Comparison of ENCODE assay signal across 9 mouse cellular contexts in genomic region chr11:107849621-107850020, GRCm38 (mm10). TPM values are rescaled to one million over a fixed set of nuclear protein-coding genes. Genes with fewer than 3 reads are reported as not detected.
A peak's percentile ranks its signal among the peaks of the same experiment; 100 is the strongest.
DNase-seq lines count a peak whose midpoint lies in the region; ATAC-seq and TF ChIP-seq lines count a peak whose summit lies in the region.
"Had no signal": no experiment of that assay in that cellular context is flagged by ENCODE, and none has a peak within 500 bp of the region (broad histone marks: within the 10 kb centered on the region; RNA-seq: fewer than 3 reads in every experiment).

No protein-coding gene starts in this region.

- ATAC-seq in hindbrain, embryonic 14.5 days (ENCODE audit: low FRiP score), result peak; percentile 62

- TF ChIP-seq CTCF in MEL (IDR thresholded peaks at IDR 0.05 in 2 of 3, conservative IDR thresholded peaks at IDR 0.05 in 1 of 3; ENCODE audit: control insufficient read depth in 1 of 3, insufficient read depth in 1 of 3, low read depth in 2 of 3, low read length in 3 of 3, poor library complexity in 1 of 3, severe bottlenecking in 1 of 3), result no peak

- no peak for TF ChIP-seq EP300 in MEL (IDR thresholded peaks at IDR 0.05; ENCODE audit: low read depth in 1 of 2, low read length in 2 of 2)

- H3K4me2 ChIP-seq in hindbrain, embryonic 14.5 days (replicated peaks), result no peak overlapping the region
- H3K4me2 ChIP-seq: limb, embryonic 15.5 days had no signal

- H3K4me3 ChIP-seq in MEL (ENCODE audit: control insufficient read depth in 1 of 2, insufficient read depth in 1 of 2, low read depth in 2 of 2, low read length in 2 of 2), result no peak overlapping the region
- no peak overlapping the region for H3K4me3 ChIP-seq in hindbrain, embryonic 14.5 days (replicated peaks; ENCODE audit: low read length)
- H3K4me3 ChIP-seq: limb, embryonic 15.5 days had no signal

- no peaks in the 10 kb centered on the region; a peak in 1 of 4 replicates for H3K36me3 ChIP-seq in MEL (ENCODE audit: control insufficient read depth in 1 of 2, insufficient read depth in 2 of 2, low read length in 2 of 2)
- no peaks in the 10 kb centered on the region for H3K36me3 ChIP-seq in hindbrain, embryonic 14.5 days (replicated peaks; ENCODE audit: control insufficient read depth, insufficient read depth)
- H3K36me3 ChIP-seq: limb, embryonic 15.5 days had no signal

- 0 out of 4 replicates have a peak, but pooled peaks cover 0 to 6% of the 10 kb centered on the region in 2 experiments for H3K4me1 ChIP-seq in MEL (ENCODE audit: control insufficient read depth in 1 of 2, insufficient read depth in 2 of 2, low read length in 2 of 2)
- H3K4me1 ChIP-seq in hindbrain, embryonic 14.5 days (replicated peaks; ENCODE audit: control insufficient read depth, insufficient read depth, low read length), result 0 out of 2 replicates have a peak, but pooled peaks cover 4% of the 10 kb centered on the region

- H3K9ac ChIP-seq in MEL (ENCODE audit: control insufficient read depth, low read depth, low read length, poor library complexity, severe bottlenecking), result no peak overlapping the region
- no peak overlapping the region for H3K9ac ChIP-seq in hindbrain, embryonic 14.5 days
- H3K9ac ChIP-seq: limb, embryonic 15.5 days had no signal

- H3K9me3 ChIP-seq in MEL (replicated peaks; ENCODE audit: insufficient read depth, low read length), result no peaks in the 10 kb centered on the region
- no peaks in the 10 kb centered on the region for H3K9me3 ChIP-seq in hindbrain, embryonic 14.5 days (ENCODE audit: control insufficient read depth, low read length)
- H3K9me3 ChIP-seq: limb, embryonic 15.5 days had no signal

- intact Hi-C loops in heart, postnatal 25 days (cut with DNase I), result no loop called here

- 35% methylated on average over 10 of the region's 10 CpGs for WGBS in hindbrain, embryonic 14.5 days

- no peak for TF ChIP-seq POLR2A in MEL (IDR thresholded peaks at IDR 0.05; ENCODE audit: control insufficient read depth in 1 of 2, insufficient read depth in 1 of 2, low read depth in 1 of 2, low read length in 2 of 2, poor library complexity in 1 of 2)

- H3K79me2 ChIP-seq in MEL (ENCODE audit: control insufficient read depth, insufficient read depth, low read length, poor library complexity), result no peaks in the 10 kb centered on the region

- DNase-seq in cerebellum, postnatal 14 days, result peak; percentile 53 to 71
- DNase-seq in cerebellum, adult 11-12 months, result no peak
- peak; percentile 23 to 44 for DNase-seq in layer of hippocampus, postnatal 10 days (ENCODE audit: low spot score in 2 of 2)
- DNase-seq in layer of hippocampus, postnatal 25 days (ENCODE audit: extremely low spot score in 1 of 2, low spot score in 1 of 2), result no peak
- DNase-seq in MEL (ENCODE audit: low read depth, low spot score), result peak; percentile 71
- DNase-seq in hindbrain, embryonic 14.5 days (ENCODE audit: low spot score), result peak; percentile 44
- no peak for DNase-seq in ovary, postnatal 10 days (ENCODE audit: low spot score)
- no peak for DNase-seq in heart, postnatal 25 days (ENCODE audit: low spot score)

- H3K27ac ChIP-seq in MEL (ENCODE audit: control insufficient read depth, low read depth, low read length), result no peak overlapping the region
- H3K27ac ChIP-seq in hindbrain, embryonic 14.5 days, result no peak overlapping the region
- H3K27ac ChIP-seq: limb, embryonic 15.5 days had no signal

- no peak for TF ChIP-seq RAD21 in MEL (IDR thresholded peaks at IDR 0.05; ENCODE audit: low read depth, low read length)

- H3K27me3 ChIP-seq in MEL (ENCODE audit: control insufficient read depth in 1 of 2, insufficient read depth in 2 of 2, low read length in 2 of 2), result no peaks in the 10 kb centered on the region
- H3K27me3 ChIP-seq in hindbrain, embryonic 14.5 days (ENCODE audit: control insufficient read depth, insufficient read depth, low read length), result no peaks in the 10 kb centered on the region
- H3K27me3 ChIP-seq: limb, embryonic 15.5 days had no signal

TF ChIP-seq in MEL, 35 proteins besides CTCF, POLR2A, EP300 and RAD21:
- TF ChIP-seq BHLHE40 (IDR thresholded peaks at IDR 0.05; ENCODE audit: borderline replicate concordance, low read depth, low read length), result no peak
- TF ChIP-seq GABPA (IDR thresholded peaks at IDR 0.05; ENCODE audit: low read depth, low read length), result no peak
- peak; percentile 85 for TF ChIP-seq USF1 (IDR thresholded peaks at IDR 0.05; ENCODE audit: low read depth, low read length)
- no peak for TF ChIP-seq ZC3H11A (IDR thresholded peaks at IDR 0.05; ENCODE audit: low read depth, low read length)
- TF ChIP-seq POLR2AphosphoS5 (IDR thresholded peaks at IDR 0.05; ENCODE audit: borderline replicate concordance, low read depth, low read length), result no peak
- TF ChIP-seq MAZ (IDR thresholded peaks at IDR 0.05; ENCODE audit: low read depth, low read length), result no peak
- no peak for TF ChIP-seq NRF1 (IDR thresholded peaks at IDR 0.05; ENCODE audit: insufficient read depth, low read depth, low read length, poor library complexity, severe bottlenecking)
- TF ChIP-seq USF2 (IDR thresholded peaks at IDR 0.05; ENCODE audit: borderline replicate concordance in 1 of 2, insufficient read depth in 1 of 2, low read depth in 1 of 2, low read length in 2 of 2), result 0 out of 4 replicates have a peak, but pooled peaks of 1 of the 2 experiments have one; percentile 39
- peak; percentile 47; the same call in 1 of the 2 replicates for TF ChIP-seq MXI1 (IDR thresholded peaks at IDR 0.05; ENCODE audit: low read depth, low read length)
- no peak for TF ChIP-seq ETS1 (IDR thresholded peaks at IDR 0.05; ENCODE audit: low read depth, low read length)
- no peak for TF ChIP-seq TAL1 (IDR thresholded peaks at IDR 0.05; ENCODE audit: low read length)
- TF ChIP-seq ZKSCAN1 (IDR thresholded peaks at IDR 0.05; ENCODE audit: low read depth, low read length), result no peak
- no peak for TF ChIP-seq TBP (IDR thresholded peaks at IDR 0.05; ENCODE audit: low read depth, low read length)
- TF ChIP-seq ZNF384 (IDR thresholded peaks at IDR 0.05; ENCODE audit: low read depth, low read length), result no peak
- no peak for TF ChIP-seq CHD2 (IDR thresholded peaks at IDR 0.05; ENCODE audit: low read length)
- no peak for TF ChIP-seq MAFK (IDR thresholded peaks at IDR 0.05; ENCODE audit: borderline replicate concordance, low read depth, low read length)
- TF ChIP-seq JUND (IDR thresholded peaks at IDR 0.05; ENCODE audit: low read depth, low read length), result no peak
- TF ChIP-seq MYB (IDR thresholded peaks at IDR 0.05; ENCODE audit: low read depth, low read length), result no peak
- peak; percentile 91 for TF ChIP-seq MAX (IDR thresholded peaks at IDR 0.05; ENCODE audit: low read length)
- TF ChIP-seq MEF2A (IDR thresholded peaks at IDR 0.05; ENCODE audit: extremely low read depth, insufficient replicate concordance, low read depth, low read length, poor library complexity, severe bottlenecking), result no peak
- TF ChIP-seq UBTF (IDR thresholded peaks at IDR 0.05; ENCODE audit: borderline replicate concordance, insufficient read depth, low read depth, low read length), result no peak
- TF ChIP-seq ELF1 (IDR thresholded peaks at IDR 0.05; ENCODE audit: low read depth, low read length), result no peak
- TF ChIP-seq NELFE (IDR thresholded peaks at IDR 0.05; ENCODE audit: low read depth, low read length), result no peak
- no peak for TF ChIP-seq POLR2AphosphoS2 (IDR thresholded peaks at IDR 0.05; ENCODE audit: low read length)
- TF ChIP-seq HCFC1 (IDR thresholded peaks at IDR 0.05; ENCODE audit: low read depth, low read length), result no peak
- no peak for TF ChIP-seq CHD1 (IDR thresholded peaks at IDR 0.05; ENCODE audit: low read depth, low read length)
- no peak for TF ChIP-seq RCOR1 (IDR thresholded peaks at IDR 0.05; ENCODE audit: low read depth, low read length)
- TF ChIP-seq ZMIZ1 (IDR thresholded peaks at IDR 0.05; ENCODE audit: low read depth, low read length), result no peak
- TF ChIP-seq GATA1 (IDR thresholded peaks at IDR 0.05; ENCODE audit: low read depth, low read length), result no peak
- TF ChIP-seq MYC (IDR thresholded peaks at IDR 0.05; ENCODE audit: low read depth, low read length), result 0 out of 2 replicates have a peak, but pooled peaks have one; percentile 45
- no peak for TF ChIP-seq KAT2A (conservative IDR thresholded peaks at IDR 0.05; ENCODE audit: low read depth, low read length)
- TF ChIP-seq SIN3A (IDR thresholded peaks at IDR 0.05; ENCODE audit: low read length), result no peak
- TF ChIP-seq SMC3 (IDR thresholded peaks at IDR 0.05; ENCODE audit: low read depth, low read length), result no peak
- TF ChIP-seq E2F4 (IDR thresholded peaks at IDR 0.05; ENCODE audit: borderline replicate concordance, low read depth, low read length), result no peak
- TF ChIP-seq TCF12 (IDR thresholded peaks at IDR 0.05; ENCODE audit: low read depth, low read length), result no peak

RNA-seq across cellular contexts. Expression of gene Cacng4, which starts 55.3 kb away (rescaled TPM):
- total RNA-seq in layer of hippocampus, postnatal 10 days (2021), result 10 to 100 TPM; 73.0 to 74.9 TPM
- 10 to 100 TPM; 30.8 to 32.5 TPM for total RNA-seq in layer of hippocampus, postnatal 25 days (2021)
- total RNA-seq in MEL (2012; rRNA removed), result not detected in 2 replicates
- polyA plus RNA-seq in MEL (2012; ENCODE audit: insufficient read depth in 1 of 2, insufficient read length in 2 of 2, low read depth in 1 of 2, low replicate concordance in 2 of 2, missing spikeins in 1 of 2), result not detected
- polyA plus RNA-seq in hindbrain, embryonic 14.5 days (2014; fragmentation: Nextera tagmentation; extraction: Ambion mirVana), result 58.2 and 63.1 TPM in 2 replicates
- total RNA-seq in heart, postnatal 25 days (2021), result under 1 TPM in 1 of 2 experiments, not detected in 1; 0.16 TPM

Comparison
In these comparisons a context has a peak if more than half of its experiments do, and no peak if none do; other contexts are left out.
1. DNase-seq: peak in cerebellum, postnatal 14 days (2 of 2), layer of hippocampus, postnatal 10 days (2 of 2), MEL (single experiment) and hindbrain, embryonic 14.5 days (single experiment); none in cerebellum, adult 11-12 months (single experiment), layer of hippocampus, postnatal 25 days (0 of 2), ovary, postnatal 10 days (single experiment) and heart, postnatal 25 days (single experiment).
2. RNA of gene Cacng4, which starts 55.3 kb away (total RNA-seq): 73.0 to 74.9 TPM in layer of hippocampus, postnatal 10 days and 30.8 to 32.5 TPM in layer of hippocampus, postnatal 25 days; 0.16 TPM in heart, postnatal 25 days and not detected in MEL; every median in the first group is over 10 times any median in the second.